Mouse (Mus musculus): ENCODE results near the gene Ptprh. TPM values are rescaled to one million over a fixed set of nuclear protein-coding genes. Genes with fewer than 3 reads are reported as not detected.
A peak's percentile ranks its signal among the peaks of the same experiment; 100 is the strongest.
"Not testable (repeated sequence)": the region's sequence is repeated elsewhere in the genome, so short reads cannot be mapped to it uniquely, and the experiment has no call there.

Ptprh gene
- polyA plus RNA-seq, 1 experiment from 2014 or later = 0.17 TPM

DNA sequence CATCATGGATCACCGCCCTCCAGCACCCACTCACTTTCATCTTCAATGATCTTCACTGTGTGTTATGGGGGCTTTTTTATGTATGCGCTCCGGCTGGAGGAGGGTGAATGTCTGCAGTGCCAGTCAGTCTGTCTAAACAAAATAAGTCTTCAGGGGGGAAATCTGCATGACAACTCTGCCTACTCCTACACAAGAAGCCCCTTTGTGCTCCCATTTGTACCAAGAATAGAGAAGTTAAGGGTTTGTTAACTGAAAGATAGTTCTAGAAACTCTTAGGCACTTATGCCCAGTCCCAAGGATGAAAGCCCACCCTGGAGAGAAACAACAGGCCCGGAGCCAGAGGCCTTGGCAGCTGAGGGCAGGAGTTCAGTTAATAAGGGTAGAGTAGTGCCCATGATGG is 67.5 kb downstream of the Ptprh start:
- ATAC-seq (ENCODE audit: low FRiP score) = no peak
- no peak overlapping the region for H3K27ac ChIP-seq
- H3K9me3 ChIP-seq (ENCODE audit: control insufficient read depth, low read length) = no peaks in the 10 kb centered on the region
- 0 out of 2 replicates have a peak, but pooled peaks cover 5% of the 10 kb centered on the region for H3K4me1 ChIP-seq (replicated peaks; ENCODE audit: control insufficient read depth, insufficient read depth, low read length)
- H3K4me2 ChIP-seq (replicated peaks) = no peak overlapping the region
- DNase-seq (ENCODE audit: low spot score) = no peak
- H3K9ac ChIP-seq = no peak overlapping the region
- H3K4me3 ChIP-seq (replicated peaks; ENCODE audit: low read length) = no peak overlapping the region
- WGBS = 74% methylated on average over 4 of the region's 4 CpGs
- peaks cover 11% of the 10 kb centered on the region for H3K27me3 ChIP-seq (ENCODE audit: control insufficient read depth, insufficient read depth, low read length)
- peaks cover 31% of the 10 kb centered on the region for H3K36me3 ChIP-seq (replicated peaks; ENCODE audit: control insufficient read depth, insufficient read depth)

GRCm38 (mm10) chr7:4532005-4532729 is 71.7 kb downstream of the Ptprh start, which contains the start of gene Dnaaf3:
TSS of gene Dnaaf3 (minus strand) at chr7:4532453.
- Histone ChIP-seq H3K36me3 (replicated peaks; ENCODE audit: control insufficient read depth, insufficient read depth) (0 out of 2 replicates have a peak, but pooled peaks cover 1% of the 10 kb centered on the region), H3K27ac (no peak within 1 kb of the TSS), H3K9ac (no peak within 1 kb of the TSS; the same call in 1 of the 2 replicates), H3K4me1 (replicated peaks; ENCODE audit: control insufficient read depth, insufficient read depth, low read length) (peaks cover 5% of the 10 kb centered on the region; the same call in 1 of the 2 replicates), H3K27me3 (ENCODE audit: control insufficient read depth, insufficient read depth, low read length) (peaks cover 11% of the 10 kb centered on the region), H3K9me3 (ENCODE audit: control insufficient read depth, low read length) (no peaks in the 10 kb centered on the region), H3K4me2 (replicated peaks) (peak within 1 kb of the TSS; percentile 46), H3K4me3 (replicated peaks; ENCODE audit: low read length) (peak within 1 kb of the TSS; percentile 22)
- DNase-seq (ENCODE audit: low spot score) (peak; percentile 57), ATAC-seq (ENCODE audit: low FRiP score) (peak; percentile 68)
- 4% methylated on average over 28 of the region's 28 CpGs for WGBS

GRCm38 (mm10) chr7:4530166-4530565 is 73.7 kb downstream of the Ptprh start:
- not testable (repeated sequence) for H3K27ac ChIP-seq; H3K9ac ChIP-seq; ATAC-seq (ENCODE audit: low FRiP score); DNase-seq (ENCODE audit: low spot score); H3K4me2 ChIP-seq (replicated peaks); H3K4me1 ChIP-seq (replicated peaks; ENCODE audit: control insufficient read depth, insufficient read depth, low read length); H3K36me3 ChIP-seq (replicated peaks; ENCODE audit: control insufficient read depth, insufficient read depth); H3K4me3 ChIP-seq (replicated peaks; ENCODE audit: low read length); H3K9me3 ChIP-seq (ENCODE audit: control insufficient read depth, low read length)
- WGBS = 59% methylated on average over 8 of the region's 8 CpGs
- H3K27me3 ChIP-seq (ENCODE audit: control insufficient read depth, insufficient read depth, low read length) = peaks cover 11% of the 10 kb centered on the region

- Histone ChIP-seq H3K4me1 (replicated peaks; ENCODE audit: control insufficient read depth, insufficient read depth, low read length) (peaks cover 4% of the 10 kb centered on the region; the same call in 1 of the 2 replicates), H3K9ac (no peak overlapping the region; the same call in 1 of the 2 replicates), H3K9me3 (ENCODE audit: control insufficient read depth, low read length) (no peaks in the 10 kb centered on the region), H3K27ac (no peak overlapping the region), H3K4me2 (replicated peaks) (peak overlapping the region; percentile 56), H3K27me3 (ENCODE audit: control insufficient read depth, insufficient read depth, low read length) (peaks cover 9% of the 10 kb centered on the region), H3K36me3 (replicated peaks; ENCODE audit: control insufficient read depth, insufficient read depth) (no peaks in the 10 kb centered on the region), H3K4me3 (replicated peaks; ENCODE audit: low read length) (peak overlapping the region; percentile 28; the same call in 1 of the 2 replicates)
- 47% methylated on average over 18 of the region's 18 CpGs for WGBS
- ATAC-seq (ENCODE audit: low FRiP score) = peak; percentile 15
- DNase-seq (ENCODE audit: low spot score) = no peak
Observed at GRCm38 (mm10) chr7:4527302-4527689, 76.5 kb downstream of the Ptprh start.

DNA sequence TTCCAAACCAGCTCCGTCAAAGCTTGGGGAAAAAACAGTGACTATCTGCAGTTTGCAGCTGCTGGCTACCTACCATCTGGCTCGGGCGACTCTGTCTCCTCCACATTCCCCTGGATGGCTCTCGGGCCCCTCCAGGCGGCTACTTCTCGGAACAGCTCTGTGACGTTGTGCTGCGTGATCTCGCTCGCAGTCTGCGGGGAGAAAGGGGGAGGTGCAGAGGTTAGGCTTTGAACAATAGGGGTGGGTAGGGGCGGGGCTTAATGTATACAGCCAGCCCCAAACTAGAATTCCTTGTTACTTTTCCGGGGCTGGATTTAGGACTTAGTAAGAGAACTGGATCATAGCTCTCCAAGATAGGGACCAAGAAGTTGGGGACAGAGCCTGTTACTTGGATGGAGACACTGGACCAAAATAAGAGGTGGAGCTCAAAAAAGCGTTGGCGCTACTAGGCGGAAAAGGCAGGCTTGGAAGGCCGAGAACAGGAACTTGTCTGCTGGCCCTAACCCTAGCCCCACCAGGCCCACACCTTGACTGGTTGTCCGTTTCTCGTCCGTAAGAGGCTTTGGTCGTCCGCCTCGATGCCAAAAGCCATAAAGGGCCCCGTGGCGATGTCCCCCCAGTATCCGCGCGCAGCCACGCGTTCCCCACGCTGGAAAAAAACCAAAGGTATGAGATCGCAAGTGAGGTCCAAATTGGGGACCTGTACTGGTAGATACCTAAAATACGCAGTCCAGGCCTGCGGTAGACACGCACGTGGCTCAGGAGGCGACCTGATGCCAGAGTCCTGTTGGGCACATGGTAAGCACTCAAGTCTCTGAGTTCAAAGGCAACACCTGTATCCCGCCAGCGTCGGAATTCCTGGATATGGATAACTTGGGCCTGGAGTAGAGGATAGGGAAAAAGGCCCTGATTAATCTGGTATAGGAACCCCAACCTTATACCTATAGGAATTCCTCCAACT is 77.2 kb downstream of the Ptprh start:
- peaks cover 4% of the 10 kb centered on the region; the same call in 1 of the 2 replicates for H3K27me3 ChIP-seq (ENCODE audit: control insufficient read depth, insufficient read depth, low read length)
- H3K27ac ChIP-seq = 0 out of 2 replicates have a peak overlapping the region, but pooled peaks have one; percentile 39
- peak overlapping the region; percentile 28 for H3K4me3 ChIP-seq (replicated peaks; ENCODE audit: low read length)
- no peaks in the 10 kb centered on the region for H3K36me3 ChIP-seq (replicated peaks; ENCODE audit: control insufficient read depth, insufficient read depth)
- peak; percentile 93 for ATAC-seq (ENCODE audit: low FRiP score)
- peak overlapping the region; percentile 50 for H3K9ac ChIP-seq
- WGBS = 26% methylated on average over 40 of the region's 40 CpGs
- no peaks in the 10 kb centered on the region; the same call in 1 of the 2 replicates for H3K4me1 ChIP-seq (replicated peaks; ENCODE audit: control insufficient read depth, insufficient read depth, low read length)
- peak overlapping the region; percentile 56 for H3K4me2 ChIP-seq (replicated peaks)
- peak; percentile 91 for DNase-seq (ENCODE audit: low spot score)
- no peaks in the 10 kb centered on the region for H3K9me3 ChIP-seq (ENCODE audit: control insufficient read depth, low read length)

DNA sequence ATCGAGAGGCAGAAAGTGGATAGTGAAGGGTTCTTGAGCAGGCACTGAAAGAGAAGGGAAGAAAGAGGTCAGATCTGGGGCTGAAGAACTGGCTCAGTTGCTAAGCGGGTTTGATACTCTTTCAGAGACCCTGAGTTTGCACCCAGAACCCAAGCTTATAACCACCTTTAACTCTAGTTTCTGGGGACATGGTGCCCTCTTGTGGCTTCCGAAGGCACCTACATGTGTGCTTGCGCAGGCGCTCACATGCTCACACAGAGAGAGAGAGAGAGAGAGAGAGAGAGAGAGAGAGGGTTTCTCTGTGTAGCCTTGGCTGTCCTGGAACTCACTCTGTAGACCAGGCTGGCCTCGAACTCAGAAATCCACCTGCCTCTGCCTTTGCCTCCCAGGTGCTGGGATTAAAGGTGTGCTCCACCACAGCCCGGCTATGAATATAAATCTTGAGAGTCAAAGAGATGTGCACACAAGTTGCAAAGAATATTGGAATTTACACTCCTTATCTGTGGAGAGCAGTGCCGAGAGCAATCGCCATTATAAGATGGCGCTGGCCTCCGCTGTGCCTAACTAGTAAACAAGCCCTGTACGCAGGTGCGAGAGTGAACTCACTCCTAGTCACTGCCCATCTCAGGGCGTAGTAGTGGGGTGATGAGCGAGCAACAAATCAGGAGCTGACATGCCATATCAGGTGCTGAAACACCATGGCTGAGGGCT is 79.5 kb downstream of the Ptprh start, which contains the start of gene Tnni3:
Tnni3 (minus strand) TSS at position 18 of the 711 bp plus-strand sequence.
- H3K27me3 ChIP-seq (ENCODE audit: control insufficient read depth, insufficient read depth, low read length); H3K9ac ChIP-seq; H3K9me3 ChIP-seq (ENCODE audit: control insufficient read depth, low read length); H3K36me3 ChIP-seq (replicated peaks; ENCODE audit: control insufficient read depth, insufficient read depth); H3K4me2 ChIP-seq (replicated peaks); H3K4me1 ChIP-seq (replicated peaks; ENCODE audit: control insufficient read depth, insufficient read depth, low read length); ATAC-seq (ENCODE audit: low FRiP score); H3K4me3 ChIP-seq (replicated peaks; ENCODE audit: low read length); H3K27ac ChIP-seq: not testable (repeated sequence)
- 75% methylated on average over 15 of the region's 15 CpGs for WGBS
- peak; percentile 72 for DNase-seq (ENCODE audit: low spot score)

DNA sequence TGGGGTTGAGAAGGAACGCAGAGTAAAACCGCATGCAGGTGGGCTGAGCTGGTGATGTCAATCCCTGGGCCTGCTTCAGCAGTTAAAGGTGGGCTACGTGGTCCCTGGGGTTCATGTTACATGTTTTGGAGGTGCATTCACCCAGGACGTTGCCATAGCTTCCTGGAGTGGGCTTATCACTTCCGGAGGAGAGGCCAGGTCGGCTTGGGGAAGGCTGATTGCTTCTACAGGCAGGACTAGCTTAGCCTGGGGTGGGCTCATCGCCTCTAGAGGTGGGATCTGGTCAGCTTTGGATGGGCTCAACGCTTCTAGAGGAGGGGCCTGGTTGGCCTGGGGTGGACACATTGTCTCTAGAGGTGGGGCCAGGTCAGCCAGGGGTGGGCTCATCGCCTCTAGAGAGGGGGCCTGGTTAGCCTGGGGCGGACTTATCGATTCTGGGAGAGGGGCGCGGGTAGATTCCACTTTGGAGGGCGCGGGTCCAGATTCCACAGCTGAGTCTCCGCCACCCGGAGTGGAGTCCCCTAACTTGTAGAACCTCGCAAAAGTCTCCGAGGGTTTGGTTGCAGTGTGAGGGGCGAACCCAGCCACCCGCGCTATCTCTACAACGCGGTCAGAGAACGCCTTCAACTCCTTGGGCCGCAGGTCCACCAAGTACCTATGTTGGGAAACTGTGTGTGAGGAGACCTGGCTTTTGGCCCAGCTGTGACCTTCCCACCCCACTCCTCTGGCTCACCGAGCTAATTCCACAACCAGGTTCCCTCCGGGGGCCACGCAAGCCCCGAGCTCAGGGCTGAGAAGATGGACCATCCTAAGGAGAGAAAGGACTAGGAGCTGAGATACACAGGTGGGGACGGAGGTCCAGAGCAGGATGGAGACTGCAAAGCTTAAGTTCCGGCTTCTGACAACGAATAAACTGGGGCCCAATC is 80.4 kb downstream of the Ptprh start:
- no peak overlapping the region for H3K27ac ChIP-seq
- no peaks in the 10 kb centered on the region for H3K9me3 ChIP-seq (ENCODE audit: control insufficient read depth, low read length)
- H3K27me3 ChIP-seq (ENCODE audit: control insufficient read depth, insufficient read depth, low read length) = peaks cover 3% of the 10 kb centered on the region; the same call in 1 of the 2 replicates
- H3K9ac ChIP-seq = no peak overlapping the region
- H3K36me3 ChIP-seq (replicated peaks; ENCODE audit: control insufficient read depth, insufficient read depth) = no peaks in the 10 kb centered on the region
- WGBS = 93% methylated on average over 33 of the region's 33 CpGs
- no peak overlapping the region for H3K4me2 ChIP-seq (replicated peaks)
- ATAC-seq (ENCODE audit: low FRiP score) (no peak), DNase-seq (ENCODE audit: low spot score) (no peak)
- no peak overlapping the region for H3K4me3 ChIP-seq (replicated peaks; ENCODE audit: low read length)
- no peaks in the 10 kb centered on the region; the same call in 1 of the 2 replicates for H3K4me1 ChIP-seq (replicated peaks; ENCODE audit: control insufficient read depth, insufficient read depth, low read length)

DNA sequence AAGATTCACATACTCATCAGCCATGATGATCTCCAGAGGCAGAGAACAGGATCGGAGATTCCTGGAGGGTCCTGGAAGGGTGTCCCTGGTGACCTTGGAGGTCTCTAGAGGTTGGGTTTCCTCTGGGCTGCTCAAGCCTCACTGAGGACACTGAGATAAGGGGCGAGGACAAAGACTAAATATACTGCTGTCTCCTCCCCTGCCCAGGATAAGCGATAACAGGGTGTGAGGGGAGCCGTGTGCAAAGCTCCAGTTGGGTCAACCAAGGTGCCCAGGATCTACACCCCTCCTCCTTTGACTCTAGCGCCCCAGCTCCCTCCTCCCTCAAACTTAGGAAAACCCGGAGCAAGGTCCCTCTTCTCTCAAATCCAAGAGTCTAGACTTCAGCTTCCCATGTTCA is 81.5 kb downstream of the Ptprh start:
- no peak for ATAC-seq (ENCODE audit: low FRiP score)
- peaks cover 3% of the 10 kb centered on the region; the same call in 1 of the 2 replicates for H3K27me3 ChIP-seq (ENCODE audit: control insufficient read depth, insufficient read depth, low read length)
- no peaks in the 10 kb centered on the region; the same call in 1 of the 2 replicates for H3K4me1 ChIP-seq (replicated peaks; ENCODE audit: control insufficient read depth, insufficient read depth, low read length)
- no peak overlapping the region for H3K9ac ChIP-seq
- no peak overlapping the region for H3K4me2 ChIP-seq (replicated peaks)
- no peak for DNase-seq (ENCODE audit: low spot score)
- H3K27ac ChIP-seq = no peak overlapping the region
- 86% methylated on average over 6 of the region's 6 CpGs for WGBS
- no peaks in the 10 kb centered on the region for H3K9me3 ChIP-seq (ENCODE audit: control insufficient read depth, low read length)
- H3K36me3 ChIP-seq (replicated peaks; ENCODE audit: control insufficient read depth, insufficient read depth) = no peaks in the 10 kb centered on the region
- no peak overlapping the region for H3K4me3 ChIP-seq (replicated peaks; ENCODE audit: low read length)
